Mouse (Mus musculus): Measurements from ENCODE around the gene Abcc4.

- TF ChIP-seq CTCF (IDR thresholded peaks at IDR 0.05; ENCODE audit: insufficient read depth, low read length), result no peak
- TF ChIP-seq POLR2A (IDR thresholded peaks at IDR 0.05; ENCODE audit: borderline replicate concordance, extremely low read depth, low read depth, low read length), result no peak
Measured at GRCm38 (mm10) chr14:118676308-118676994, 29.6 kb downstream of the Abcc4 start.

Data from lung, adult 2 months (tissue).